Mouse (Mus musculus) MEL (cell line): Measurements from ENCODE around the gene Sparc. TPM values are rescaled to one million over a fixed set of nuclear protein-coding genes. Genes with fewer than 3 reads are reported as not detected.

Experiments used
- DNase-seq: peaks from one replicate; pipeline ENCODE4 v3.0.0; 2011; ENCODE audit warnings: low read depth, low spot score
- H3K27ac ChIP-seq: 2 replicates; pipeline ENCODE4 v1.5.1; 2012; ENCODE audit warnings: low read depth, mild to moderate bottlenecking, control low read depth, low read length, moderate library complexity; ENCODE audit not compliant: control insufficient read depth
- H3K27me3 ChIP-seq, 2 experiments: fragments of 150-350 bp in 1 of 2; sonication (generic) in 1 of 2; 2 replicates each; pipeline ENCODE4 v1.6.1; 2012; ENCODE audit warnings: low read length in 2 of 2, mild to moderate bottlenecking in 2 of 2, improper control_type of control experiment in 1 of 2, moderate library complexity in 1 of 2; ENCODE audit not compliant: insufficient read depth in 2 of 2, control insufficient read depth in 1 of 2
- H3K36me3 ChIP-seq, 2 experiments: 2 replicates each; pipeline ENCODE4 v1.6.1; 2012 to 2014; ENCODE audit warnings: low read length in 2 of 2, improper control_type of control experiment in 1 of 2, inconsistent platforms in 1 of 2, mild to moderate bottlenecking in 1 of 2; ENCODE audit not compliant: insufficient read depth in 2 of 2, control insufficient read depth in 1 of 2
- H3K4me1 ChIP-seq, 2 experiments: fragments of 150-350 bp in 1 of 2; sonication (generic) in 1 of 2; 2 replicates each; pipeline ENCODE4 v1.6.1; 2012; ENCODE audit warnings: low read length in 2 of 2, improper control_type of control experiment in 1 of 2, mild to moderate bottlenecking in 1 of 2; ENCODE audit not compliant: insufficient read depth in 2 of 2, control insufficient read depth in 1 of 2
- H3K4me3 ChIP-seq, 2 experiments: fragments of 150-350 bp in 1 of 2; sonication (generic) in 1 of 2; 2 replicates each; pipeline ENCODE4 v1.5.1; 2012; ENCODE audit warnings: low read depth in 2 of 2, low read length in 2 of 2, mild to moderate bottlenecking in 2 of 2, moderate library complexity in 2 of 2, control low read depth in 1 of 2, improper control_type of control experiment in 1 of 2; ENCODE audit not compliant: control insufficient read depth in 1 of 2, insufficient read depth in 1 of 2
- H3K79me2 ChIP-seq: 2 replicates; pipeline ENCODE4 v1.6.1; 2012; ENCODE audit warnings: mild to moderate bottlenecking, low read length, moderate library complexity; ENCODE audit not compliant: control insufficient read depth, poor library complexity, insufficient read depth
- H3K9ac ChIP-seq: 2 replicates; pipeline ENCODE4 v1.6.1; 2012; ENCODE audit warnings: low read depth, mild to moderate bottlenecking, control low read depth, low read length, moderate library complexity; ENCODE audit not compliant: control insufficient read depth, poor library complexity, severe bottlenecking
- H3K9me3 ChIP-seq: fragments of 150-350 bp; sonication (generic); replicated peaks from 2 replicates; pipeline ENCODE4 v1.6.1; 2012; ENCODE audit warnings: mild to moderate bottlenecking, low read length, improper control_type of control experiment, moderate library complexity; ENCODE audit not compliant: insufficient read depth
- BHLHE40 ChIP-seq: IDR thresholded peaks from 2 replicates; pipeline ENCODE4 v1.6.1; 2012; ENCODE audit warnings: low read depth, mild to moderate bottlenecking, inconsistent platforms, low read length, improper control_type of control experiment, borderline replicate concordance
- CHD1 ChIP-seq: IDR thresholded peaks from 2 replicates; pipeline ENCODE4 v1.6.1; 2012; ENCODE audit warnings: low read depth, mild to moderate bottlenecking, inconsistent platforms, low read length, improper control_type of control experiment
- CHD2 ChIP-seq: IDR thresholded peaks from 2 replicates; pipeline ENCODE4 v1.6.1; 2011; ENCODE audit warnings: low read length, improper control_type of control experiment
- GATA1 ChIP-seq: IDR thresholded peaks from 2 replicates; pipeline ENCODE4 v1.6.1; 2011; ENCODE audit warnings: low read depth, low read length, improper control_type of control experiment
- HCFC1 ChIP-seq: IDR thresholded peaks from 2 replicates; pipeline ENCODE4 v1.6.1; 2012; ENCODE audit warnings: low read depth, mild to moderate bottlenecking, inconsistent platforms, low read length, improper control_type of control experiment, moderate library complexity
- KAT2A ChIP-seq: conservative IDR thresholded peaks from 2 replicates; pipeline ENCODE4 v1.6.1; 2012; ENCODE audit warnings: low read depth, low read length, improper control_type of control experiment, inconsistent platforms
- MAFK ChIP-seq: IDR thresholded peaks from 2 replicates; pipeline ENCODE4 v1.6.1; 2011; ENCODE audit warnings: low read depth, mild to moderate bottlenecking, low read length, improper control_type of control experiment, borderline replicate concordance
- MAZ ChIP-seq: IDR thresholded peaks from 2 replicates; pipeline ENCODE4 v1.6.1; 2012; ENCODE audit warnings: low read depth, mild to moderate bottlenecking, inconsistent platforms, low read length, improper control_type of control experiment
- MEF2A ChIP-seq: IDR thresholded peaks from 2 replicates; pipeline ENCODE4 v1.6.1; 2014; ENCODE audit warnings: low read depth, mild to moderate bottlenecking, inconsistent platforms, low read length, improper control_type of control experiment; ENCODE audit not compliant: poor library complexity, insufficient replicate concordance, severe bottlenecking; ENCODE audit errors: extremely low read depth
- NELFE ChIP-seq: IDR thresholded peaks from 2 replicates; pipeline ENCODE4 v1.6.1; 2011; ENCODE audit warnings: low read depth, low read length, improper control_type of control experiment
- POLR2AphosphoS2 ChIP-seq: IDR thresholded peaks from 2 replicates; pipeline ENCODE4 v1.6.1; 2011; ENCODE audit warnings: low read length, improper control_type of control experiment
- RCOR1 ChIP-seq: IDR thresholded peaks from 2 replicates; pipeline ENCODE4 v1.6.1; 2012; ENCODE audit warnings: low read depth, mild to moderate bottlenecking, inconsistent platforms, low read length, improper control_type of control experiment
- TBP ChIP-seq: IDR thresholded peaks from 2 replicates; pipeline ENCODE4 v1.8.0; 2011; ENCODE audit warnings: low read depth, low read length, improper control_type of control experiment
- USF1 ChIP-seq: IDR thresholded peaks from 2 replicates; pipeline ENCODE4 v1.6.1; 2014; ENCODE audit warnings: low read depth, mild to moderate bottlenecking, inconsistent platforms, low read length, improper control_type of control experiment, moderate library complexity
- USF2 ChIP-seq, 2 experiments: IDR thresholded peaks; 2 replicates each; pipeline ENCODE4 v1.6.1; 2011 to 2012; ENCODE audit warnings: improper control_type of control experiment in 2 of 2, low read length in 2 of 2, borderline replicate concordance in 1 of 2, inconsistent platforms in 1 of 2, low read depth in 1 of 2, mild to moderate bottlenecking in 1 of 2; ENCODE audit not compliant: insufficient read depth in 1 of 2
- ZMIZ1 ChIP-seq: IDR thresholded peaks from 2 replicates; pipeline ENCODE4 v1.6.1; 2012; ENCODE audit warnings: low read depth, mild to moderate bottlenecking, inconsistent platforms, low read length, improper control_type of control experiment, moderate library complexity
- polyA plus RNA-seq, 2 experiments: library from polyadenylated mRNA; stranded (reverse) in 1 of 2; unstranded in 1 of 2; fragments of >175 nt in 1 of 2; fragments of >200 nt in 1 of 2; gene quantifications; 2 replicates each; pipeline versions ENCODE4 v1.2.1 to v1.2.4; 2012; ENCODE audit warnings: low replicate concordance in 2 of 2, low read depth in 1 of 2; ENCODE audit not compliant: insufficient read length in 2 of 2, insufficient read depth in 1 of 2, missing spikeins in 1 of 2
- total RNA-seq: library from RNA; depleted of rRNA; stranded (reverse); fragments of 300-350 nt; gene quantifications from 2 replicates; pipeline ENCODE4 v1.2.3, GENCODE M21; 2012

Sparc gene
- total and polyA plus RNA-seq, 3 experiments: not detected

DNA sequence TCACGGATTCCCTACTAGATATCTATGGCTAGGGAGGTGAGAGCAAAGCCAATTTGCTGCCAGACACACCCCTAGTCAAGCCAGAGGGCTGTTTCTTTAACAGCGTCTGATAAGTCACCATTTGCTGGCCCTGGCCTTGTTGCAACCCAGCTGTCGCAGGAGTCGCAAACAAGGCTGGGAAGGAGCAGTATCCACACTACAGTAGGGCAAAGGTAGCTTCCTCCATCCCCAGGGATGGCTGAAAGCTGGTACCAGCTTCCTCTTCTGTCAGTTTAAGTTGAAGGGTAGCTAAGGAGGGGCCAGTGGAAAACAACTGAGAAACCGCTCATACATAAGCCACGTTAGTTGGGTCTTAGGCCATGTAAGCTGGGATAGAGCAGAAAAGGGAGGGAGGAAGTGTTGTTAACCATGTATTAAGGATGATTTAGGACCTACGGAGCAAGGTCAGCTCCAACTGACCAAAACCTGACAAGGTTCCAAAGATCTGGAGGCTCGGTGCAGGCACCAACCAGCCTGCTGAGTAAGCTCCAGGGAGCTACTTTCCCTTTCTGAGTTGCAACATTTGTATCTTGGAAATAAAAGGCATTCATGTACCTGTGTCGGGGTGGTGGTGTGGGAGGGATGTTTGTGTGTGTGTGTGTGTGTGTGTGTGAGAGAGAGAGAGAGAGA is 7.8 kb downstream of the Sparc start:
- Histone ChIP-seq H3K9ac (no peak overlapping the region), H3K79me2 (no peaks in the 10 kb centered on the region), H3K36me3 (no peaks in the 10 kb centered on the region), H3K27me3 (peaks cover 9 to 16% of the 10 kb centered on the region in 2 experiments), H3K27ac (no peak overlapping the region), H3K9me3 (no peaks in the 10 kb centered on the region), H3K4me1 (no peaks in the 10 kb centered on the region)
- DNase-seq: no peak
- TF ChIP-seq CHD1 (no peak), CHD2 (no peak), BHLHE40 (no peak), MAZ (no peak), USF1 (no peak), NELFE (no peak), USF2 (IDR thresholded peaks at IDR 0.05; ENCODE audit: borderline replicate concordance in 1 of 2, insufficient read depth in 1 of 2, low read depth in 1 of 2, low read length in 2 of 2) (no peak), GATA1 (no peak), MEF2A (no peak), TBP (no peak), HCFC1 (no peak), RCOR1 (no peak), KAT2A (no peak), ZMIZ1 (no peak), MAFK (no peak)
- TF ChIP-seq, all 39 proteins: peak for 0
- H3K4me3 ChIP-seq: no peak overlapping the region

DNA sequence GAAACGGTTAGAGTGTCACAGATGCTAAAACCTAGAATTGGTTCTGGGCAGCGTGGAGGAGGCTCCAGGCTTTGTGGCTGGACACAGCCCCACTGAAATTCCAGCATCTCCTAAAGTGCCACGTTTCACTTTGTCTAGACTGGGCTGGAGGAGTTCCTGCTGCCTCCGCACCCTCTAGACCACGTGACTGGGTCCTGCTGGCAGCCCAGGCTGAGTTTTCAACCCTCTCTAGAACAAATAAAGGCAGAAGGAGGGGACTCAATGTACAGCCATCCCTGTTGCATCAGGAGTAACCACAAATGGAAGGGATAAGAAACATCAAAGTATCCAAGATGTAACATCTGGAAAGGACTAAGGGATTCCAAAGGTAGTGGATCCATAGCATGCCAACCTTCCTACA is 8.7 kb downstream of the Sparc start:
- DNase-seq: no peak
- H3K27ac ChIP-seq: no peak overlapping the region
- no peaks in the 10 kb centered on the region for H3K9me3 ChIP-seq
- H3K4me1 ChIP-seq: no peaks in the 10 kb centered on the region
- H3K4me3 ChIP-seq: no peak overlapping the region
- no peaks in the 10 kb centered on the region for H3K79me2 ChIP-seq
- H3K27me3 ChIP-seq: peaks cover 9 to 16% of the 10 kb centered on the region in 2 experiments
- TF ChIP-seq RCOR1: no peak
- TF ChIP-seq POLR2AphosphoS2: no peak
- TF ChIP-seq USF1: peak; percentile 60; the same call in 1 of the 2 replicates
- TF ChIP-seq NELFE: no peak
- TF ChIP-seq, all 39 proteins: peak for 1
- Histone ChIP-seq H3K36me3 (no peaks in the 10 kb centered on the region), H3K9ac (no peak overlapping the region)
